Mouse (Mus musculus): ENCODE data around the gene Slfn4.

GRCm38 (mm10) chr11:83224750-83225149, 49.8 kb downstream of the Slfn4 start:
- TF ChIP-seq CTCF (conservative IDR thresholded peaks at IDR 0.05; ENCODE audit: insufficient read depth, insufficient read length, low read depth, low read length) (no peak), POLR2A (IDR thresholded peaks at IDR 0.05; ENCODE audit: low read depth, low read length) (no peak)
